Mouse (Mus musculus): ENCODE measurements around the gene Tceal1.
"Not testable (repeated sequence)": the region's sequence is repeated elsewhere in the genome, so short reads cannot be mapped to it uniquely, and the experiment has no call there.

Gene Tceal1

DNA sequence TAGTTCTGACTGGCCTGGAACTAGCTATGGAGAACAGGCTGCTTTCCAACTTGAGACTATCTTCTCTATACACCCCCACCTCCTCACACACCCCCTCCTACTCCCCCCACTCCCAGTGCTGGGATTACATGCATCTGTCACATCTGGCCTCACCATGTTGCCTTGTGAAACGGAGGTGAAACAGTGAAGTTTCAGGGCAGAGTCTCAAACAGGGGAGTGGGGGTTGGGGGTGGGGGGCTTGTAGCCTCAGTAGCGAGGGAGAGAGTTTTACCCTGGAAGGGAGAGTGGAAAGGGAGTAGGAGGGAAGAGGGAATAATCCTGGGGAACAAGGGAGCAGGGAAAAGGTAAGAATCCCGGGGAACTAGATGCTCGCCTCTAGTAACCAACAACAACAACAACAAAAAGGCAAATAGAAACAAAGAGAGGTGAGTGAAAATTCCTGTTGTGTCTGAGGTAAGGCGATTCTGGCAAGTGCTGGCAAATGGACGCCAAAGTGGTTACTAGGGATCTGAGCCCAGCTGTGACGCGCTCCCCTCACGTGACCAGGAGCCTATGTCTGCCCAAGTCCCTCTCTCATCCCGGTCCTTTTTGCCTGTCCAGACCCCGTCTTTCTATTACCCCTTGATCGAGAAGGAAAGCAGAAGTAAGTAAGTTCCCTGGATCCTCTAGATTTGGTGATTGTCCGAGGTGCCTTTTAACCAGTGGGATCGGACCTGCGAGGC is at the start of gene Tceal1:
Gene Tceal1, plus strand, starts transcription at position 537 of the 722 bp plus-strand sequence.
- in situ Hi-C loops (cut with MboI) = no loop called here

DNA sequence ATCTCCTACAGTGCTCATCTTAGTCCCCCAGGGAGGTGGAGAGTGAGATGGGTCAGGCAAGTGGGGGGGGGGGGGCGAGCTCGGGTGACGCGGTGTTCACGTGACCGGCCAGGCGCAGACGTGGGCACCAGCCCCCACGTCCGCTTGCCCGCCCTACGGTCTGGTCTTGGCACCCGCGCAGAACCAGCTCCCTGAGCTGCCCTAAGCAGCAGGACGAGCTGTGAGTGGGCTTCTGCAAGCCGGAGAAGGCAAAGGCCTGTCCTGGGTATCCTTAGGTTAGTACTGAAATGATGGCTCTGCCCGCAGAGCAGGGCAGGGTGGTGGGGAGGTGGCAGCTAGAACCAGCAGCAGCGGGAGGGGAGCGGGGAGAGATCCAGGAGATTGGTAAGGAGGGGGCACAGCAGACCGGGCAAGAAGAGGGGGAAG is 41.5 kb upstream of the Tceal1 start:
- in situ Hi-C loops (cut with MboI) = no loop called here

DNA sequence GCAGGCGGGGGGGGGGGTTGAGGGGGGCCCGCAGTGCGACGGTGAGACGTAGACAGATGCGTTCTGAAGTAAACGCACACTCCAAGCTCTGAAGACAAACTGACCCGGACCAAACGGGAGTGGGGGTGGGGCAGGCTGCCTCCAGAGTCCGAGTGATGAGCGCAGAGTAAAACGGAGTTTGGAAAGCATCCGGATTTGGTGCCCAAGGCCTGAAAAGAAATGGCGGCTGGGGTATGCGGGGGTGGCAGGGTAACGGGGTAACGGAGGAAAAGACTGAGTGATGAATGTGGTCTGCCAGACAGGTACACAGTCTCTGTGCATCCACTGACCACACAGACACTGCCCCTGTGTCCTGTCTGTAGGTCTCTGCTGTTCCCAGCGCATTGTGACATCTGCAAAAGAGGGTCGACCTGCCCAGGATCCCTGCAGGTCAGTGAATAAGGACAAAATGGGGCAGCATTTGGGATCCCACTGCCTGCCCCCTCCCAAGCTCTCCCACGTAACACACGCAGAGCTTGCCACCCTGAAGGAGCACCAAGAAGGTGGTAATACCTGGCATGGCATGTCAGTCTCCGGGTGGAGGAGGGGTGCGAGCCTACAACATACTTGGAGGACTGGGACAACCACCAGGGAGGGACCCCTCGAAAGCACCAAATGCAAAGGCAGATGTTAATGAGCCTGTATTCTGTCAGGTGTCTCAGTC is 40.9 kb upstream of the Tceal1 start:
- in situ Hi-C loops (cut with MboI) = not testable (repeated sequence)

DNA sequence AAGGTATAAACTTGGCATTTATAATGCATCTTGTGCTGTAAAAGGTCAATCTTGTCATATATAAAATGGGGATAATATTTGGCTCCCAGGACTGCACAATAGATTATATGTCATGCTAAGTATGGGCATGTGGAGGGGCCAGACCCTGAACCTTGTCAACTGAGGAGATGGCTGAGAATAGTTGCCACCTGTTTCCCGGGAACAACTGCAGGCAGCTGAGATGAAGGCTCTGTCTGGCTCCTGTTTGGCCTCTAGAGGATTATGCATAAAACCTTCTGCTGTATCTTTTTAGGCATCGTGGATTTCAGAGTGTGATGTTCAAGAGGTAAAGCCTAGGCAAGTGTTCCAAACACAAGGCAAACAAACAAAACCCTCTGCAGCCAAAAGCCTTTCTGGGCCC is 39.0 kb upstream of the Tceal1 start:
- in situ Hi-C loops (cut with MboI) = no loop called here

DNA sequence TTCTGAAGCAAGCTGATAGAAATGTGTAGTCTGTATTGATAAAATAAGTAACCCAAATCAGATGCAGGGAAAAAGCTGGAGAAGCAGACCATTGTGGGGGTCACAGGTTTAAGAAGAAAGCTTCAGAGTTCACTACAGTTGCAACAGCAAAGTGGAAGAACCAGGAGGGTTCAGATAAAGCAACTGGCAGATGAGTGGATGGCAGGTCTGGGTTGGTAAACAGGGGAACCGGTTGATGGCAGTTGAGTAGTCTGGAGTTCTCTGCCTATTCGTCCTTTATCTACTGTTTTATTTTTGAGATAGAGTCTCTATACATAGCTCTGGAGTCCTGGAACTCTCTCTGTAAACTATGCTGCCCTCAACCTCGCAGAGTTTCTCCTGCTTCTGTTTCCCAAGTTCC is 26.8 kb upstream of the Tceal1 start:
- in situ Hi-C loops (cut with MboI) = no loop called here

DNA sequence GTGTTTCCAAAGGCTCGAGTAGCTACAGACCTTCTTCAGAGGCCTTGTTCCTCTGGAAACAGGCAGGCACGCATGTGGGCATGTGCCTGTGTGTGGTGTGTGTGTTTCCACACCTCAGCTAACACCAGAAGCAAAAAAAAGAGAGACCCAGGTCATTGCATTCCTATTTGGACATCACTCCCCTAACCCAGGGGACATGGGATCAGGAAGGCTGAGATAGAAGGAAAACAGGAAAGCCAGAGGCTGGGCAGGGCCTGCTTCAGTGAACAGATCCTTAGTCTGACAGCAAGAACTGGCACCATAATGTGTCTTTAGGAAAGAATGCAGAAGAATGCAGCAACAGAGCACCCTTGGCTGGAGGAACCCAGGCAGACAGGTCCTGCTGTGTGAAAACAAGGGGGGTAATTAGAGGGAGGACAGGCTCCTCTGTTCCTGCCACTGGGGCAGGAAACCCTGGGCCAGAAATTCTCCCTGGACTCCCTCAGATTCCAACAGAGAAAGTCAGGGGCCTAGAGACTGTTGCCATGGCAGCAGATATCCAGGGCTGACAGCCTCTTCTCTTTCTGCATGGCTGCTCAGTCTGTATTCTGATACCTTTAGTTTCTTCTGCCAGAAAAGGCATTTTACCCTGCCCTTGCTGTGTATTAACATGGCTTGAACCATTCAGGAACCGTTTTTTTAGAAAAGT is 16.0 kb upstream of the Tceal1 start:
- in situ Hi-C loops (cut with MboI) = not testable (repeated sequence)

DNA sequence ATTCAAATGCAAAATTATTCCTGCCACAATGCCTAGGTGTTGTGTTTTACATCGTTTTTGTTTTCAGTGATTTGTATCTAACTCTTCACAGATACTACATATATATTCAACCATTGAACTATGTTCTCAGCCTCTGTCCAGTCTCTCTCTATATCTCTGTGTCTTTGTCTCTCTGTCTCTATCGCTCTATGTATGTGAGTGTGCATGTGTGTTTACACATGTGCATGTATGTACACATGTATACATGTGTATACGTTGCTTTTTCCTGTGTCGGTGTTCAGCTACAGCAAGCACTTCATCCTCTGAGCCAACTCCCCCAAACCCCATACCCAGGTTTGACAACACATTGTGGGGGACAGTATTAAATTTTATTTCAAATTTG is 15.5 kb upstream of the Tceal1 start:
- in situ Hi-C loops (cut with MboI) = no loop called here

DNA sequence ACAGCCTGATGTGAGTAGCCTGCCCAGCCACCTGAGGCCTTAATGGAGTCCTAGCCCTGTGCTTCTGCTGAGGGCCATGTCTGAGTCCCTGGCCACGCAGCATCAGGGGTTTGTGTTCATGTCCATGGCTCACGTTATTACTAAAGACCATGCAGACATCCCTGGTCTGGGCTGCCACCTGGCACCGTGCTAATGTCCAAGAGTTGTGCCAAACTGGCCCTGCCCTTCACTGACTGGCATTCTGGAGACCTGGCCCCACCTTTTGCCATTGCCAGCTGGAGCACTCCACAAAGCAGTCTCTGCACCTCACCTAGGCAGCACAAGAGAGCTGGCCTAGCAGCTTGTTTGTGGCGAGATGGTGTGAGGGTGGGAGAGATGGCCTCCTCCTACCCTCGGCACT is 14.6 kb upstream of the Tceal1 start:
- in situ Hi-C loops (cut with MboI) = no loop called here

DNA sequence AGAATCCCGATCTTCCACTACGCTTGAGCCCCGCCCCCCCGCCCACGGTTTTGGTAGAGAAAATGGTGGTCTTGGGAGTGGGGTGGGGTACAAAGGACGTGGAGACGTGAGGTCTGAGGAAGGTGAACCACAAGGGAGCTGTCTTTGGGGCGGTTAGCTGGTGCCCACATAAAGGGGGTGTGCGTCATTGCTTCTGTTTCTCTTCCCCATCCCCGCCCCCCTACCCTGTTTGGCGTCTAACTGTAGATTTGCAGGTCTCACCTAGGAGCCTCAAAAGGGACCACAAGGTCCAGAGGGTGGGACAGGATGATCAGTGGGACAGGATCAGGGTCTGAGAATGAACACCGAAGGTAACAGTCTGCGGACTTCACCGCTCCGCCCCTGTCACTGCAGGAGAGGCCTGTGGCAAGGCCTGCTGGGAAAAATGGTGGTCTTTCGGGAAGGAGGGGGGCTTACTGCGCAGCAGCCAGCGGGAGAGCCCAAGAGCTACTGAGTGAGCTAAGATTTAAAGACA is 443 bp downstream of the Tceal1 start:
- in situ Hi-C loops (cut with MboI) = no loop called here

DNA sequence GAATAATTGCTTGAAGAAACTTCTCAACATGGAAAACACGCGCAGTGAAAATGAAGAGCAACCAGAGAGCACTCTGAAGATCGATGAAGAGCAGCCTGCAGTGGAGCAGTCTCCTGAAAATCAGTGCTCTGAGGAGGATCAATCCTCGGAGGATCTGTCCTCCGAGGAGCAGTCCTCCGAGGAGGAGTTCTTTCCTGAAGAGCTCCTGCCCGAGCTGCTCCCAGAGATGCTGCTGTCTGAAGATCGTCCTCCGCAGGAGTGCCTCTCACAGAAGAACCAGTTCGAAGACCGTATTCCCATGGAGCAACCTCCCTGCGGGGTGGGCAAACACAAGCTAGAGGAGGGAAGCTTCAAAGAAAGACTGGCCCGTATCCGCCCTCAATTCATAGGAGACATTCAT is 1.0 kb downstream of the Tceal1 start:
- in situ Hi-C loops (cut with MboI) = no loop called here

DNA sequence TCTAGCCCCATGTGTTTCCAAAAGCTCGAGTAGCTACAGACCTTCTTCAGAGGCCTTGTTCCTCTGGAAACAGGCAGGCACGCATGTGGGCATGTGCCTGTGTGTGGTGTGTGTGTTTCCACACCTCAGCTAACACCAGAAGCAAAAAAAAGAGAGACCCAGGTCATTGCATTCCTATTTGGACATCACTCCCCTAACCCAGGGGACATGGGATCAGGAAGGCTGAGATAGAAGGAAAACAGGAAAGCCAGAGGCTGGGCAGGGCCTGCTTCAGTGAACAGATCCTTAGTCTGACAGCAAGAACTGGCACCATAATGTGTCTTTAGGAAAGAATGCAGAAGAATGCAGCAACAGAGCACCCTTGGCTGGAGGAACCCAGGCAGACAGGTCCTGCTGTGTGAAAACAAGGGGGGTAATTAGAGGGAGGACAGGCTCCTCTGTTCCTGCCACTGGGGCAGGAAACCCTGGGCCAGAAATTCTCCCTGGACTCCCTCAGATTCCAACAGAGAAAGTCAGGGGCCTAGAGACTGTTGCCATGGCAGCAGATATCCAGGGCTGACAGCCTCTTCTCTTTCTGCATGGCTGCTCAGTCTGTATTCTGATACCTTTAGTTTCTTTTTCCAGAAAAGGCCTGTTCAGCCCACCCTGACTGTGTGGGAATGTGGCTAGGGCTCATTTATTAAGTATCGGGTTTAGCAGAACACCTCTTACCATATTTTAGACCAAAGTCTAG is 7.1 kb downstream of the Tceal1 start:
- in situ Hi-C loops (cut with MboI) = not testable (repeated sequence)

DNA sequence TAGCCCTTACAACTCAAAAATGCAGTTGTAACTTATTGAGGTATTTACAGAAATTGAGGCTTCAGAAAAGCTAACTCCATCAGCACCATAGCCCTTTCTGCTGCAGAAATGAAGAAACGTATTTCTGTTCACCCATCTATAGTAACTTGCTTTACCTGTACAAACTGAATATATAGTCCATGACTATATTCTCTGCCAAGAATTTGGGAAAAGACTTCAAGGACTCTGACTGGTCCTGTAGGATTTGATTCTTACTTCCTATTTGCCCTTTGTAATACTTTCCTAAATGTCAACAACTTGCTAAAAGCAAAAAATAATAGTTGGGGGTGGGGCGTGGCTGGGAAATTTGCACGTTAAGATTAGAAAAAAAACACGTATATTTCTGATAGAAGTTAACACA is 24.2 kb downstream of the Tceal1 start:
- in situ Hi-C loops (cut with MboI) = no loop called here

DNA sequence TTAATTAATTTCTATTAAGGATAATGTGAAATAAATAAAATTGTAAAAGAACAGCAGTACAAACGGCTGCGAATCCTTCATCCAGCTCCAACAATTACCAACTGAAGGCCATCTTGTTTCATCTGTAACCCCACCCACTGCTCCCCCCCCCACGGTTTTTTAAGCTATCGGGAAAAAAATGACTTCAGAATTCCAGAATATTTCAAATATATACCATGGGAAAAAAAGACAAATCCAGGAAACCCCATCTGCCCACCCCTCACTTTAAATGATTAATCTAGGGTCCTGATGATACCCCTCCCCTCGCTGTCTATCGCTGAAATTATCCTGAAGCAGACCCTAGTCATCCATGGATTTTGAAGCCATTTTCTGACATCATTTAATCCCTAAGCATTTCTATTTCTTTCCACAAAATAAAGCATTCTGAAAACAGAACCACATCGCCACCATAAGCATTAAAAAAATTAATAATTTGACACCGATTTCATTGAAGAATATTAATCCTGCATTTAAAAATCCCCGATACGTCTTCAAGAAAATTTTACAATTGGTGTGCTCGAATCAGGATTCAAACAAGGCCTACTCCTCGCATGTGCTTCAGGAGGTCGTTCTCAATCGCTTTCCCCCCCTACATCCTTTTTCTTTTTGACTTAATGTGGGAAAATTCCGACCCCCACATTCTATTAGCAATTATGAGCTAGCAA is 32.5 kb downstream of the Tceal1 start:
- in situ Hi-C loops (cut with MboI) = no loop called here

DNA sequence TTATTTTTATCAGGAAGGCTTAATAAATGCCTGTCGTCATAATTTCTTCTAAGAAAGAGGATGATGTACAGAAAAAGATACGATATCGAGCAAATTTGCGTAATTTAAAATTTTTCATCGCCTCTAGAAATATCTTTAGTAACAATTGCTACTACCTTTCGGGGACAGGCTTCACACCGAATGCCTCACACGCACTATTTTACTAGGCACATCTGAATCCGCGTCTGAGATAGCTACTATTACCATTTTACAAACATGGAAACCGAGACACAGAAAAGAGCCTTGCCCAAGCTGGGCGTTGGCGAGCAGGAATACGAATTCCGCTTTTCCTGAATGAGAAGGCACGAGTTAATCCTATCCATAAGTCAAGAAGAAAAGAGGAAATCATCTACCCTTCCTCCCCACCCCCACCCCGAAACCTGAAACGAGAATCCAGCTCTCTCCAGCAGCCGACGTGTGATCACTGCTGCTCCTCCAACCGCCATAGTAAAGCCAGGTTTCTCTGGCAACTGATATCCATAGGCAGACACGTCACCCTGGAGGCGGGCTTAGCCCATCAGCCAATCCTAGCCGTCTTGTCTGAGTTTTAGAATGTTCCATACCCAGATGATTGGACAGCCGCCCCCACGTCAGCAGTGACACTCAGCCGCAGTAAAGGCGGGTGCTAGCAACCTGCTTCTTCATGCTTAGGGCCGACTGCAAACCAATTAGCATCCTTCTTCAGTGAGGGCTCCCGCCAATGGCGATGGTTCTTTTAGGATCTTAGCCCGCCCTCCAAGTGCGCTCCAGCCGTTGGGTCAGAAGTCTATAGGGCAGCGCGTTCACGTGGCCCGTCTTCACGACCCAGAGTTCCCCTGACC is 33.2 kb downstream of the Tceal1 start:
- in situ Hi-C loops (cut with MboI) = no loop called here

DNA sequence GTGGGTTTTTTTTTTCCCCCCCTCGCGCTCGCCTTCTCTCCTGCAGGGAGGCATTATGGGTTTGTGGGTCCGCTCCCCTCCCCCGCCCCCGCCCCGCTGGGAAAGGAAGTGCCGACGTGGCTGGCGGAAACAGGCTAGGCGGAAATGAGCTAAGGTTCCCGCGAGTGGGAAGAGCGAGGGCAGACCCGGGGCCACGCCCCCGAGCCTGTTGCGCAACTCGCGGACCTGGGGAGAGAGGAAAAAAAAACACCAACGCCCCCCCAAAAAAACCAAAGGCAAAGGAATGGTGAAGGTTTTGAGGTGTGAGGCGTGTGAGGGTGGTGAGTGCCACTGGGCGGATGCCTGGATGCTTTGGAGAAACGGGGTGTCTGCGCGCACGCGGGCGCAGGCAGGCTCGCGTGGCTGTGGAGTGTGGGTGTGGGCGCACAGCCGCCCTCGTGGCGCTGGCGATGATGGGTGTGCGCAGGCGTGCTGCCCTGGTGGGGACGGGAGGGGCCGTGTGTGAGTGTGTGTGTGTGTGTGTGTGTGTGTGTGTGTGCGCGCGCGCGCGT is 33.9 kb downstream of the Tceal1 start:
- in situ Hi-C loops (cut with MboI) = no loop called here

DNA sequence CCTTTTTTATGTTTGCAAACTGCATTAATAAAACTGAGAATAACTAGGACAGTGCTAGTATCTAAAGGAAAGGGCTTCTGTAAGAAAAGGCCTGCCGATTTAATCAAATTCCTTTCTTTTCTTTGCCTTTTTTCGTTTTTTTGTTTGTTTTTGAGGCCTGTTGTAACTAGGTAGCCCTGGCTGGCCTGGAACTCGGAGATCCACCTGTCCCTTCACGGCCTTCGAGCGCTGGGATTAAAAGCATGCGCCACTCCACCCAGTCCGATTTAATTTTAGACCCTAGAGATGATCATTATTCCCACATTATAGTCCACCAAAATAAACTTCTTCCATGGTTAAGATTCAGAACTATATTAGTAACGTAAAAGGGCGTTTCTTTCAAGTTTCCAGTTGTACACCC is 34.5 kb downstream of the Tceal1 start:
- in situ Hi-C loops (cut with MboI) = no loop called here

DNA sequence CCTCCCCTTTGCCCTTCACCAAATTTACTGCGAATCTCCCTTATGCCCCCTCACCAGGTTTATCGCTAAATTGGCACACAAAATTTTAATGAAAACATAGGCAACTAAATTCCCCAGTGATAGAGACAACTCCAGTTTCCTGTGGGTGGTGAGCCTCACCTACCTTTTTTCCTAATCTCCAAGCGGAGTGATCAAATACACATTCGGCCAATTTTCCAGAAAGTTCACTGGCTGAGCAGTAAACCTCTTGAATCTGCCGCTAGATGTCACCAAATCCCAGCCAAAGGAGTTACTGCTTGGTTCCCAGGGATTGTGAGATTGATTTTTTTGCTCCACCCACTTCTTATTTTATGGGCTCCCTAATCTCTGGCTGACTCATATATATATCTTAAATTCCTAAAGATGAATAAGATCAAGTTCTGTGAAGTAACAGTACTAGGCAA is 34.9 kb downstream of the Tceal1 start:
- in situ Hi-C loops (cut with MboI) = no loop called here

DNA sequence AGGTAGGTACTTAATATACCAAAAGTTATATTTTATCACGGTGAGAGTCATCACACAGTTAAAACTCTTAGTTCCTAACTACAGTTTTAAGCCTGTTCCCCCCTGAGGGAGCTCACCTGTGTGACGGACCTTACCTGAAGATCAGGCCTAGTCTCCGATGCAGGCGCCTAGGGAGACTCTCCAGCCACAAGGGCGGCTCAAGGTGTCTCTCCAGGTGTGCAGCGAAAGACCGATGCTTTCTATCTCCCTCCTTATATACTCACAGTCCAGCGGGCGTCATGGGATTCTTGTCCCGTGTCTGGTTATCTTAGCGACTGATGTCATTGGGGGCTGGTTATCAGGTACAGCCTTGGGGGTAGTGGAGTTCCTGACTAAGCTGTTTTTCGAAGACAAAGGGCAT is 35.7 kb downstream of the Tceal1 start, which contains the start of gene Morf4l2:
Gene Morf4l2, minus strand, starts transcription at position 232 of the 400 bp plus-strand sequence.
- in situ Hi-C loops (cut with MboI) = no loop called here

DNA sequence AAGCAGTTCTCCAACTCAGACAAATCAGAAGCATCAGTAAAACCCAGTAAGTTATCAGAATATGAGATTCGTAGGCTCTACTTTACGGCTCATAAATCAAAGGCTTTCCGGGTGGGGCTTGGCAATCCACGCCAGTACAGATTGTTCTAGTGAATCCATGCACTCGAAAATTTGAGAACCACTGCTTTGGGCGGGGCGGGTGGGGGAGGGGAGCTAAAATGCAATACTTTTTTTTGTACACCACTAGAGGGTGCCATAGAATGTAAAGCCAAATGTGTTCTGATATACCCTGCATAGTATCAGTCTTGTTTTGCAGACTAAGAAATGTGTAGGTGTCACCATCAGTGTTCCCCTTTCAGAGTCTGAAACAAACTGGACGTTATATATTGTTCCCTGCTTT is 36.9 kb downstream of the Tceal1 start:
- in situ Hi-C loops (cut with MboI) = no loop called here

DNA sequence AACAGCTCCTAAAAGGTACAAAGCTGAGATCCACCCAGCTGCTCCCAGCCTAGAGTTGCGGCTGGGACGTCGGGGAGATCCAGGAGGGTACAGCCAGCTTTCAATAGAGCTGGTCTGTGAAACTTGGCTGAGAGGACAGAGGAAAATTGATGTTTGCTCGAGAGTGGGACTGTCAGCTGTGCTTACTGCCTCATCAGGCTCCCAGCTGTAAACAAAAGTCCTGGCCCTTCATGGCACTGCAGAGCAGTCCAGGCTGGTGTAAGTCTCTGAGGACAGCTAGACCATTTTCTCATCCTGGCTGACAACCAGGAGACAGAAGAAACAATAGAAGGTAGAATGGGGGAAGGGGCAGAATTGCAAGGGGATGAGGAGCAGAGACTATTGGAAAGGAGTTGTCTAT is 41.5 kb downstream of the Tceal1 start:
- in situ Hi-C loops (cut with MboI) = no loop called here

Measured in mature B cell (primary cell).